Mouse (Mus musculus) E14TG2a.4 (cell line): Measurements from ENCODE around the gene Sf3b2.
A peak's percentile ranks its signal among the peaks of the same experiment; 100 is the strongest.

Experiments
- H3K27me3 ChIP-seq: 2 replicates; pipeline ENCODE4 v1.6.1; 2014; ENCODE audit warnings: low read length, control low read depth; ENCODE audit not compliant: insufficient read depth
- H3K36me3 ChIP-seq: 2 replicates; pipeline ENCODE4 v1.6.1; 2014; ENCODE audit warnings: low read length, control low read depth; ENCODE audit not compliant: insufficient read depth
- H3K4me1 ChIP-seq: replicated peaks from 2 replicates; pipeline ENCODE4 v1.6.1; 2014; ENCODE audit warnings: low read depth, low read length, control low read depth
- H3K4me3 ChIP-seq: replicated peaks from 2 replicates; pipeline ENCODE4 v1.5.1; 2014; ENCODE audit warnings: mild to moderate bottlenecking, low read length
- H3K9me3 ChIP-seq: 2 replicates; pipeline ENCODE4 v1.6.1; 2014; ENCODE audit warnings: low read length, control low read depth
- CTCF ChIP-seq: conservative IDR thresholded peaks from 2 replicates; pipeline ENCODE4 v1.5.1; 2014; ENCODE audit warnings: low read length
- NANOG ChIP-seq: IDR thresholded peaks from 2 replicates; pipeline ENCODE4 v1.6.1; 2014; ENCODE audit warnings: borderline replicate concordance, low read length, mixed read lengths
- POU5F1 ChIP-seq: IDR thresholded peaks from 2 replicates; pipeline ENCODE4 v1.6.1; 2014; ENCODE audit warnings: low read length, borderline replicate concordance

Sf3b2 gene

GRCm38 (mm10) chr19:5278381-5278780 lies 16.9 kb downstream of the Sf3b2 start:
- H3K4me3 ChIP-seq = no peak overlapping the region
- peaks cover 51% of the 10 kb centered on the region for H3K4me1 ChIP-seq
- peaks cover 94% of the 10 kb centered on the region for H3K36me3 ChIP-seq
- H3K27me3 ChIP-seq = no peaks in the 10 kb centered on the region
- H3K9me3 ChIP-seq = no peaks in the 10 kb centered on the region
- TF ChIP-seq NANOG (no peak), POU5F1 (no peak)

GRCm38 (mm10) chr19:5277140-5277539 lies 18.1 kb downstream of the Sf3b2 start:
- Histone ChIP-seq H3K4me1 (peaks cover 52% of the 10 kb centered on the region), H3K9me3 (no peaks in the 10 kb centered on the region), H3K27me3 (0 out of 2 replicates have a peak, but pooled peaks cover under 1% of the 10 kb centered on the region), H3K36me3 (peaks cover 81% of the 10 kb centered on the region), H3K4me3 (no peak overlapping the region)
- no peak for TF ChIP-seq NANOG
- TF ChIP-seq CTCF = peak; percentile 27
- no peak for TF ChIP-seq POU5F1

- Histone ChIP-seq H3K4me1 (peaks cover 58% of the 10 kb centered on the region), H3K9me3 (no peaks in the 10 kb centered on the region), H3K36me3 (peaks cover 75% of the 10 kb centered on the region), H3K4me3 (no peak overlapping the region), H3K27me3 (0 out of 2 replicates have a peak, but pooled peaks cover 4% of the 10 kb centered on the region)
- TF ChIP-seq POU5F1 = no peak
- TF ChIP-seq CTCF = peak; percentile 23; the same call in 1 of the 2 replicates
- TF ChIP-seq NANOG = no peak
Measured at GRCm38 (mm10) chr19:5276531-5276930, 18.7 kb downstream of the Sf3b2 start.

- H3K36me3 ChIP-seq = peaks cover 67% of the 10 kb centered on the region
- H3K27me3 ChIP-seq = 0 out of 2 replicates have a peak, but pooled peaks cover 4% of the 10 kb centered on the region
- H3K9me3 ChIP-seq = no peaks in the 10 kb centered on the region
- peaks cover 61% of the 10 kb centered on the region for H3K4me1 ChIP-seq
- no peak for TF ChIP-seq POU5F1
- no peak for TF ChIP-seq CTCF
- no peak for TF ChIP-seq NANOG
- no peak overlapping the region for H3K4me3 ChIP-seq
Measured at GRCm38 (mm10) chr19:5275736-5276135, 19.5 kb downstream of the Sf3b2 start.

GRCm38 (mm10) chr19:5274641-5275040 lies 20.6 kb downstream of the Sf3b2 start:
- no peak overlapping the region for H3K4me3 ChIP-seq
- peaks cover 62% of the 10 kb centered on the region for H3K4me1 ChIP-seq
- H3K27me3 ChIP-seq = 0 out of 2 replicates have a peak, but pooled peaks cover 4% of the 10 kb centered on the region
- H3K36me3 ChIP-seq = peaks cover 59% of the 10 kb centered on the region
- TF ChIP-seq POU5F1 (no peak), NANOG (no peak), CTCF (no peak)
- H3K9me3 ChIP-seq = no peaks in the 10 kb centered on the region

GRCm38 (mm10) chr19:5273916-5274315 lies 21.3 kb downstream of the Sf3b2 start:
- peak overlapping the region; percentile 93; the same call in 1 of the 2 replicates for H3K4me3 ChIP-seq
- peaks cover 63% of the 10 kb centered on the region for H3K4me1 ChIP-seq
- no peaks in the 10 kb centered on the region for H3K9me3 ChIP-seq
- TF ChIP-seq CTCF = no peak
- no peak for TF ChIP-seq NANOG
- TF ChIP-seq POU5F1 = no peak
- H3K36me3 ChIP-seq = peaks cover 51% of the 10 kb centered on the region
- 0 out of 2 replicates have a peak, but pooled peaks cover 4% of the 10 kb centered on the region for H3K27me3 ChIP-seq

- H3K36me3 ChIP-seq = peaks cover 43% of the 10 kb centered on the region
- TF ChIP-seq NANOG (no peak), CTCF (no peak), POU5F1 (no peak)
- peak within 1 kb of the TSS; percentile 93 for H3K4me3 ChIP-seq
- peaks cover 63% of the 10 kb centered on the region for H3K4me1 ChIP-seq
- 0 out of 2 replicates have a peak, but pooled peaks cover 4% of the 10 kb centered on the region for H3K27me3 ChIP-seq
- no peaks in the 10 kb centered on the region for H3K9me3 ChIP-seq
Measured at GRCm38 (mm10) chr19:5272801-5273733, 22.2 kb downstream of the Sf3b2 start, which contains the start of gene Pacs1. Pacs1 (minus strand) TSS chr19:5273119.

- no peak for TF ChIP-seq POU5F1
- no peak for TF ChIP-seq NANOG
- TF ChIP-seq CTCF = no peak
- peak overlapping the region; percentile 93 for H3K4me3 ChIP-seq
- peaks cover 66% of the 10 kb centered on the region for H3K4me1 ChIP-seq
- peaks cover 36% of the 10 kb centered on the region for H3K36me3 ChIP-seq
- no peaks in the 10 kb centered on the region for H3K9me3 ChIP-seq
- 0 out of 2 replicates have a peak, but pooled peaks cover 4% of the 10 kb centered on the region for H3K27me3 ChIP-seq
Measured at GRCm38 (mm10) chr19:5272326-5272795, 22.9 kb downstream of the Sf3b2 start.
